Mouse (Mus musculus) layer of hippocampus, adult 9-10 months (tissue): Measurements from ENCODE around the gene Krt80.
A peak's percentile ranks its signal among the peaks of the same experiment; 100 is the strongest.

Experiments
- DNase-seq: peaks from one replicate; pipeline ENCODE4 v3.0.0; 2022; ENCODE audit warnings: low spot score

Gene Krt80

GRCm38 (mm10) chr15:101316913-101317813 is 52.8 kb downstream of the Krt80 start:
- DNase-seq = no peak

GRCm38 (mm10) chr15:101316279-101316912 is 53.6 kb downstream of the Krt80 start:
- DNase-seq = no peak

GRCm38 (mm10) chr15:101315832-101316231 is 54.1 kb downstream of the Krt80 start:
- DNase-seq = peak; percentile 87

- no peak for DNase-seq
Observed at GRCm38 (mm10) chr15:101315378-101315777, 54.6 kb downstream of the Krt80 start.

- no peak for DNase-seq
Observed at GRCm38 (mm10) chr15:101312006-101312405, 58.0 kb downstream of the Krt80 start.

- no peak for DNase-seq
Observed at GRCm38 (mm10) chr15:101311087-101311770, 58.7 kb downstream of the Krt80 start.

- DNase-seq = no peak
Observed at GRCm38 (mm10) chr15:101309493-101309892, 60.5 kb downstream of the Krt80 start.

- no peak for DNase-seq
Observed at GRCm38 (mm10) chr15:101308440-101309348, 61.3 kb downstream of the Krt80 start.

GRCm38 (mm10) chr15:101306459-101306858 is 63.5 kb downstream of the Krt80 start:
- no peak for DNase-seq

- DNase-seq = no peak
Observed at GRCm38 (mm10) chr15:101303830-101304229, 66.1 kb downstream of the Krt80 start.

GRCm38 (mm10) chr15:101302201-101302600 is 67.8 kb downstream of the Krt80 start:
- DNase-seq = no peak

GRCm38 (mm10) chr15:101300128-101300527 is 69.8 kb downstream of the Krt80 start:
- no peak for DNase-seq

- no peak for DNase-seq
Observed at GRCm38 (mm10) chr15:101299480-101299960, 70.4 kb downstream of the Krt80 start.

- DNase-seq = no peak
Observed at GRCm38 (mm10) chr15:101298550-101298949, 71.4 kb downstream of the Krt80 start.

GRCm38 (mm10) chr15:101297988-101298387 is 72.0 kb downstream of the Krt80 start:
- DNase-seq = no peak
